Mouse (Mus musculus) myocyte (in vitro differentiated cells): ENCODE data around the gene Dhrs3. TPM values are rescaled to one million over a fixed set of nuclear protein-coding genes. Genes with fewer than 3 reads are reported as not detected.

Experiments
- H3K27me3 ChIP-seq: one replicate; pipeline ENCODE4 v1.6.1; 2011; ENCODE audit not compliant: control insufficient read depth, insufficient read depth, insufficient read length
- H3K36me3 ChIP-seq: one replicate; pipeline ENCODE4 v1.6.1; 2011; ENCODE audit not compliant: control insufficient read depth, insufficient read depth
- H3K4me2 ChIP-seq: one replicate; pipeline ENCODE4 v1.6.1; 2011; ENCODE audit warnings: low read depth, control low read depth
- H3K4me3 ChIP-seq: one replicate; pipeline ENCODE4 v1.5.1; 2011; ENCODE audit warnings: mild to moderate bottlenecking, control low read depth, moderate library complexity
- H3K79me2 ChIP-seq: one replicate; pipeline ENCODE4 v1.6.1; 2011; ENCODE audit not compliant: control insufficient read depth, insufficient read depth
- H3ac ChIP-seq: one replicate; pipeline ENCODE4 v1.6.1; 2011; ENCODE audit not compliant: control insufficient read depth, insufficient read length
- CEBPB ChIP-seq: IDR thresholded peaks from 2 replicates; pipeline ENCODE4 v1.6.1; 2011; ENCODE audit warnings: mild to moderate bottlenecking, moderate library complexity; ENCODE audit not compliant: poor library complexity, insufficient read depth, severe bottlenecking
- E2F4 ChIP-seq: IDR thresholded peaks from one replicate; pipeline ENCODE4 v1.6.1; 2011; ENCODE audit warnings: mild to moderate bottlenecking, control low read depth, moderate library complexity; ENCODE audit not compliant: insufficient read depth
- MAX ChIP-seq: IDR thresholded peaks from one replicate; pipeline ENCODE4 v1.6.1; 2011; ENCODE audit warnings: low read depth, mild to moderate bottlenecking, control low read depth
- MYOD1 ChIP-seq, 3 experiments: IDR thresholded peaks; one replicate each; pipeline ENCODE4 v1.6.1; 2011; ENCODE audit warnings: control low read depth in 2 of 3, low read depth in 2 of 3, mild to moderate bottlenecking in 2 of 3, moderate library complexity in 1 of 3; ENCODE audit not compliant: insufficient read length in 2 of 3, control insufficient read depth in 1 of 3
- MYOG ChIP-seq, 3 experiments: IDR thresholded peaks; one replicate each; pipeline ENCODE4 v1.6.1; 2011; ENCODE audit warnings: control low read depth in 2 of 3, low read depth in 2 of 3, mild to moderate bottlenecking in 2 of 3; ENCODE audit not compliant: insufficient read length in 2 of 3, control insufficient read depth in 1 of 3, insufficient read depth in 1 of 3
- POLR2A ChIP-seq: IDR thresholded peaks from one replicate; pipeline ENCODE4 v1.6.1; 2011; ENCODE audit warnings: low read depth, mild to moderate bottlenecking, control low read depth, moderate library complexity; ENCODE audit not compliant: insufficient read length
- POLR2AphosphoS2 ChIP-seq: IDR thresholded peaks from one replicate; pipeline ENCODE4 v1.6.1; 2011; ENCODE audit warnings: low read depth, control low read depth; ENCODE audit not compliant: insufficient read length
- REST ChIP-seq: IDR thresholded peaks from one replicate; pipeline ENCODE4 v1.6.1; 2011; ENCODE audit warnings: mild to moderate bottlenecking, control low read depth, moderate library complexity; ENCODE audit not compliant: insufficient read depth, insufficient read length
- SRF ChIP-seq: IDR thresholded peaks from one replicate; pipeline ENCODE4 v1.6.1; 2011; ENCODE audit warnings: low read depth; ENCODE audit not compliant: control insufficient read depth, insufficient read length
- TCF12 ChIP-seq: IDR thresholded peaks from one replicate; pipeline ENCODE4 v1.6.1; 2011; ENCODE audit warnings: mild to moderate bottlenecking, control low read depth; ENCODE audit not compliant: poor library complexity, insufficient read depth, severe bottlenecking
- TCF3 ChIP-seq: IDR thresholded peaks from one replicate; pipeline ENCODE4 v1.6.1; 2011; ENCODE audit warnings: low read depth, control low read depth; ENCODE audit not compliant: insufficient read length
- USF1 ChIP-seq: IDR thresholded peaks from one replicate; pipeline ENCODE4 v1.6.1; 2011; ENCODE audit warnings: low read depth, mild to moderate bottlenecking, control low read depth, moderate library complexity
- polyA plus RNA-seq: library from polyadenylated mRNA; unstranded; fragments of >200 nt; fragmentation: generic; extraction: Trizol; gene quantifications from one replicate; pipeline ENCODE4 v1.2.1, GENCODE M21; 2012; ENCODE audit warnings: missing spikeins

Gene Dhrs3
- polyA plus RNA-seq, 1 experiment: 5.5 TPM

- Histone ChIP-seq H3K79me2 (no peaks in the 10 kb centered on the region), H3K4me3 (no peak overlapping the region), H3K36me3 (no peaks in the 10 kb centered on the region), H3K27me3 (no peaks in the 10 kb centered on the region), H3ac (no peak overlapping the region), H3K4me2 (no peak overlapping the region)
- TF ChIP-seq POLR2A (no peak), REST (no peak), SRF (no peak), USF1 (no peak), TCF3 (no peak), MYOG (IDR thresholded peaks at IDR 0.05; ENCODE audit: control insufficient read depth in 1 of 3, insufficient read depth in 1 of 3, insufficient read length in 2 of 3, low read depth in 2 of 3) (no peak), POLR2AphosphoS2 (no peak), TCF12 (no peak), CEBPB (no peak), E2F4 (no peak), MYOD1 (IDR thresholded peaks at IDR 0.05; ENCODE audit: control insufficient read depth in 1 of 3, insufficient read length in 2 of 3, low read depth in 2 of 3) (no peak), MAX (no peak)
Measured at GRCm38 (mm10) chr4:144872905-144873304, 19.7 kb upstream of the Dhrs3 start.

GRCm38 (mm10) chr4:144875576-144876093, 17.0 kb upstream of the Dhrs3 start:
- TF ChIP-seq POLR2AphosphoS2 (no peak), TCF3 (no peak), MAX (no peak), E2F4 (no peak), TCF12 (no peak), MYOD1 (IDR thresholded peaks at IDR 0.05; ENCODE audit: control insufficient read depth in 1 of 3, insufficient read length in 2 of 3, low read depth in 2 of 3) (no peak), SRF (no peak), USF1 (no peak), MYOG (IDR thresholded peaks at IDR 0.05; ENCODE audit: control insufficient read depth in 1 of 3, insufficient read depth in 1 of 3, insufficient read length in 2 of 3, low read depth in 2 of 3) (no peak), POLR2A (no peak), REST (no peak), CEBPB (no peak)
- Histone ChIP-seq H3K27me3 (no peaks in the 10 kb centered on the region), H3ac (no peak overlapping the region), H3K4me3 (no peak overlapping the region), H3K36me3 (no peaks in the 10 kb centered on the region), H3K79me2 (no peaks in the 10 kb centered on the region), H3K4me2 (no peak overlapping the region)

- Histone ChIP-seq H3K4me3 (no peak overlapping the region), H3K36me3 (no peaks in the 10 kb centered on the region), H3K4me2 (no peak overlapping the region), H3K79me2 (no peaks in the 10 kb centered on the region), H3ac (no peak overlapping the region), H3K27me3 (no peaks in the 10 kb centered on the region)
- TF ChIP-seq TCF3 (no peak), SRF (no peak), USF1 (no peak), MAX (no peak), MYOD1 (IDR thresholded peaks at IDR 0.05; ENCODE audit: control insufficient read depth in 1 of 3, insufficient read length in 2 of 3, low read depth in 2 of 3) (no peak), MYOG (IDR thresholded peaks at IDR 0.05; ENCODE audit: control insufficient read depth in 1 of 3, insufficient read depth in 1 of 3, insufficient read length in 2 of 3, low read depth in 2 of 3) (no peak)
Measured at GRCm38 (mm10) chr4:144879549-144879948, 13.1 kb upstream of the Dhrs3 start.

GRCm38 (mm10) chr4:144881376-144881775, 11.3 kb upstream of the Dhrs3 start:
- H3ac ChIP-seq: no peak overlapping the region
- H3K4me3 ChIP-seq: no peak overlapping the region
- TF ChIP-seq E2F4 (no peak), MAX (no peak), TCF12 (no peak), CEBPB (no peak), POLR2A (no peak), MYOD1 (IDR thresholded peaks at IDR 0.05; ENCODE audit: control insufficient read depth in 1 of 3, insufficient read length in 2 of 3, low read depth in 2 of 3) (no peak), TCF3 (no peak), POLR2AphosphoS2 (no peak), REST (no peak), MYOG (IDR thresholded peaks at IDR 0.05; ENCODE audit: control insufficient read depth in 1 of 3, insufficient read depth in 1 of 3, insufficient read length in 2 of 3, low read depth in 2 of 3) (no peak), SRF (no peak), USF1 (no peak)
- no peaks in the 10 kb centered on the region for H3K79me2 ChIP-seq
- no peaks in the 10 kb centered on the region for H3K27me3 ChIP-seq
- no peak overlapping the region for H3K4me2 ChIP-seq
- no peaks in the 10 kb centered on the region for H3K36me3 ChIP-seq

GRCm38 (mm10) chr4:144882881-144883331, 9.7 kb upstream of the Dhrs3 start:
- Histone ChIP-seq H3ac (no peak overlapping the region), H3K36me3 (no peaks in the 10 kb centered on the region), H3K4me2 (no peak overlapping the region), H3K4me3 (no peak overlapping the region), H3K79me2 (no peaks in the 10 kb centered on the region), H3K27me3 (no peaks in the 10 kb centered on the region)
- TF ChIP-seq SRF (no peak), TCF12 (no peak), TCF3 (no peak), MYOG (IDR thresholded peaks at IDR 0.05; ENCODE audit: control insufficient read depth in 1 of 3, insufficient read depth in 1 of 3, insufficient read length in 2 of 3, low read depth in 2 of 3) (no peak), POLR2A (no peak), MYOD1 (IDR thresholded peaks at IDR 0.05; ENCODE audit: control insufficient read depth in 1 of 3, insufficient read length in 2 of 3, low read depth in 2 of 3) (no peak), USF1 (no peak), E2F4 (no peak), CEBPB (no peak), REST (no peak), MAX (no peak), POLR2AphosphoS2 (no peak)
